Mouse (Mus musculus): ENCODE data around the gene Gm28308. TPM values are rescaled to one million over a fixed set of nuclear protein-coding genes. Genes with fewer than 3 reads are reported as not detected.

Gene Gm28308
- total and polyA plus RNA-seq, 3 experiments: not detected

DNA sequence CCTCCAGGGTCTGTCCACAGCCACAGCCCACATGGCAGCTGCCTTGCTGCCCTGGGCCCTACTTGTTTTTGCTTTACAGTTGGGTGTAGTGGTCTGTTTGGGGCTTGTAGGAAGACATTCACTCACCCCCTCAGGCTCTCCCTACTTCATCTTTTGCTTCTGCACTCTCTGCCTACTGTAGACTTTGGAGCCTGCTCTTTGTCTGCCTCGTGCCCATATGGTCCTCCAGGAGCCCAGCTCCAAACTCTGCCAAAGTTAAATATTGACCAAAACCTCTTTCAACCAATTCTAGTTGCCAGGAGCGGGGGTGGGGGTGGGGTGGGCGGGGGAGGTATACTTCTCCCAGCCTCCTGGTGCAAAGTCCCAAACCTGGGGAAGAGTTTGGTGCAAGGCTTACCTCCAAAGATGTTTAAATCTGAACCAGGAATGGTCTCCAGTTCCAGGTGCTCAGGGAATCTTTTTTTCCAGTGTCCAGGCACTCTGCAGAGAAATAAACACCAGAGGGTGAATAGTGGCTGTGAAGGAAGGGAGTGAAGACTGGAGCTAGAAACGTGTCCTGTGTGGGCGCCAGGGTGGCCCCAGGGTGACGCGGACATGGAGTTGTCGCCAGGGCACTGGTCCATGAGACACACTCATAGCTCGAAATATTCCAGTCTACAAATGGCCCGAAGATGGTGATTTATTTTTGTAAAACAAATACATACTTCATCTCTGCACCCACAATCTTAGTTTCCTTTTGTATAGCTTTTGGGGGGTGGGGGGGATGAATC, 29.6 kb downstream of the Gm28308 start:
- no peak overlapping the region for H3K27ac ChIP-seq (ENCODE audit: insufficient read depth, low read depth)
- H3K27me3 ChIP-seq (replicated peaks): no peaks in the 10 kb centered on the region
- in situ Hi-C loops (cut with MboI; ENCODE audit: low pct_ligation_motif_present, low pct_unique_long_range_greater_than_20kb, low sequenced_read_pairs): no loop called here
- no peak overlapping the region for H3K4me3 ChIP-seq (replicated peaks in 1 of 3; ENCODE audit: low read depth in 2 of 3, low read length in 2 of 3, poor library complexity in 1 of 3)
- no peak overlapping the region for H3K4me2 ChIP-seq (ENCODE audit: insufficient read depth, low read depth, poor library complexity, severe bottlenecking)
- H3K4me1 ChIP-seq (ENCODE audit: control insufficient read depth in 1 of 2, insufficient read depth in 2 of 2): no peaks in the 10 kb centered on the region
- no peak for TF ChIP-seq IRF4 (IDR thresholded peaks at IDR 0.05; ENCODE audit: low read depth, low read length)
- TF ChIP-seq ZKSCAN1 (IDR thresholded peaks at IDR 0.05; ENCODE audit: borderline replicate concordance, low read depth, low read length): no peak
- TF ChIP-seq ETS1 (conservative IDR thresholded peaks at IDR 0.05; ENCODE audit: low read depth, low read length): no peak
- TF ChIP-seq EP300 (IDR thresholded peaks at IDR 0.05; ENCODE audit: low read length): no peak
- TF ChIP-seq USF2 (conservative IDR thresholded peaks at IDR 0.05; ENCODE audit: low read depth, low read length): no peak
- no peak for TF ChIP-seq USF1 (IDR thresholded peaks at IDR 0.05; ENCODE audit: low read depth, low read length)
- TF ChIP-seq PAX5 (IDR thresholded peaks at IDR 0.05; ENCODE audit: low read length): no peak
- TF ChIP-seq SIN3A (IDR thresholded peaks at IDR 0.05; ENCODE audit: low read length): no peak
- TF ChIP-seq ZNF384 (IDR thresholded peaks at IDR 0.05; ENCODE audit: low read depth, low read length): no peak
- TF ChIP-seq ZC3H11A (IDR thresholded peaks at IDR 0.05; ENCODE audit: low read depth, low read length): no peak
- no peak for TF ChIP-seq CHD2 (IDR thresholded peaks at IDR 0.05; ENCODE audit: low read length)
- H3K79me2 ChIP-seq (replicated peaks; ENCODE audit: control insufficient read depth, extremely low read depth, insufficient read depth, poor library complexity, severe bottlenecking): no peaks in the 10 kb centered on the region
- H3K9ac ChIP-seq (ENCODE audit: insufficient read depth, low read depth): no peak overlapping the region
- no peak for DNase-seq (ENCODE audit: extremely low read depth)
- dilution Hi-C loops (cut with MboI; ENCODE audit: extremely low pct_ligation_motif_present, extremely low pct_unique_long_range_greater_than_20kb, low sequenced_read_pairs): no loop called here
- H3K36me3 ChIP-seq (replicated peaks in 1 of 2; ENCODE audit: control insufficient read depth in 1 of 2, insufficient read depth in 1 of 2, low read length in 1 of 2): no peaks in the 10 kb centered on the region
- no peaks in the 10 kb centered on the region for H3K9me3 ChIP-seq (replicated peaks; ENCODE audit: low read length)

DNA sequence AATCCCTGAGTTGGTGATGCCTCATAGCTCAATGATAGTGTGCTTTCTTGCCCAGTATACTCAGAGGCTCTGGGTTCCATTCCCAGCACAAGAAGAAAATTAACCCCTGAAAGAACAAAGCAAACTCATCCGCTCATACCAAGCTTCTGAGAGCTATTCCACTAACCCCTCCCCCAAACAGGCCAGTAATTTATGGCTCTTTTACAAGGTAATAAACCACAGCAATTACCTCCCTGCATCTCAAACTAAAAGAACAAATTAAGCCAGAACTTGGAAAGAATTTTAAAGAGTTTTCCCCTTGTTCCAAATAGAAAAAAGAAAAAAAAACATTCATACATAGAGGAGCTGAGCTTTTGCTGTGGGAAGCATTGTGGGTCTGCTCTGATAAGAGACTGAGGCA, 30.3 kb downstream of the Gm28308 start:
- dilution Hi-C loops (cut with MboI; ENCODE audit: extremely low pct_ligation_motif_present, extremely low pct_unique_long_range_greater_than_20kb, low sequenced_read_pairs): no loop called here
- H3K27ac ChIP-seq (ENCODE audit: insufficient read depth, low read depth): no peak overlapping the region

More for the DNA sequence above, 30.3 kb downstream of the Gm28308 start:
- H3K9me3 ChIP-seq (replicated peaks; ENCODE audit: low read length): no peaks in the 10 kb centered on the region
- no peaks in the 10 kb centered on the region for H3K4me1 ChIP-seq (ENCODE audit: control insufficient read depth in 1 of 2, insufficient read depth in 2 of 2)
- no peak overlapping the region for H3K9ac ChIP-seq (ENCODE audit: insufficient read depth, low read depth)
- H3K79me2 ChIP-seq (replicated peaks; ENCODE audit: control insufficient read depth, extremely low read depth, insufficient read depth, poor library complexity, severe bottlenecking): no peaks in the 10 kb centered on the region
- TF ChIP-seq USF1 (IDR thresholded peaks at IDR 0.05; ENCODE audit: low read depth, low read length): no peak
- no peak for TF ChIP-seq ZMIZ1 (IDR thresholded peaks at IDR 0.05; ENCODE audit: low read depth, low read length)
- no peak for TF ChIP-seq CHD1 (IDR thresholded peaks at IDR 0.05; ENCODE audit: low read depth, low read length)
- TF ChIP-seq MAX (IDR thresholded peaks at IDR 0.05; ENCODE audit: low read length): no peak
- TF ChIP-seq JUND (conservative IDR thresholded peaks at IDR 0.05; ENCODE audit: low read depth, low read length): no peak
- TF ChIP-seq IRF4 (IDR thresholded peaks at IDR 0.05; ENCODE audit: low read depth, low read length): no peak
- TF ChIP-seq MAZ (IDR thresholded peaks at IDR 0.05; ENCODE audit: low read depth, low read length): no peak
- TF ChIP-seq PAX5 (IDR thresholded peaks at IDR 0.05; ENCODE audit: low read length): no peak
- no peak overlapping the region for H3K4me3 ChIP-seq (replicated peaks in 1 of 3; ENCODE audit: low read depth in 2 of 3, low read length in 2 of 3, poor library complexity in 1 of 3)
- H3K27me3 ChIP-seq (replicated peaks): no peaks in the 10 kb centered on the region
- in situ Hi-C loops (cut with MboI; ENCODE audit: low pct_ligation_motif_present, low pct_unique_long_range_greater_than_20kb, low sequenced_read_pairs): no loop called here
- H3K4me2 ChIP-seq (ENCODE audit: insufficient read depth, low read depth, poor library complexity, severe bottlenecking): no peak overlapping the region
- no peaks in the 10 kb centered on the region for H3K36me3 ChIP-seq (replicated peaks in 1 of 2; ENCODE audit: control insufficient read depth in 1 of 2, insufficient read depth in 1 of 2, low read length in 1 of 2)
- DNase-seq (ENCODE audit: extremely low read depth): no peak
